Mouse (Mus musculus): Measurements from ENCODE around the gene 4930407I10Rik.
A peak's percentile ranks its signal among the peaks of the same experiment; 100 is the strongest.

4930407I10Rik gene

GRCm38 (mm10) chr15:82058719-82059201, at the start of gene 4930407I10Rik:
Gene 4930407I10Rik, plus strand, starts transcription at chr15:82059151.
- DNase-seq, result no peak

- DNase-seq, result no peak
Measured at GRCm38 (mm10) chr15:82011947-82012346, 47.0 kb upstream of the 4930407I10Rik start.

GRCm38 (mm10) chr15:82014745-82015391, 44.1 kb upstream of the 4930407I10Rik start:
- no peak for DNase-seq

GRCm38 (mm10) chr15:82015392-82016100, 43.4 kb upstream of the 4930407I10Rik start:
- peak; percentile 41 to 45 for DNase-seq

GRCm38 (mm10) chr15:82016101-82016808, 42.7 kb upstream of the 4930407I10Rik start:
- DNase-seq, result peak; percentile 99 to 100

GRCm38 (mm10) chr15:82016830-82017229, 42.1 kb upstream of the 4930407I10Rik start:
- no peak for DNase-seq

GRCm38 (mm10) chr15:82017461-82017860, 41.5 kb upstream of the 4930407I10Rik start:
- DNase-seq, result no peak

GRCm38 (mm10) chr15:82019288-82019687, 39.7 kb upstream of the 4930407I10Rik start:
- DNase-seq, result no peak

- DNase-seq, result peak in 1 of 2 experiments; percentile 39
Measured at GRCm38 (mm10) chr15:82022535-82023088, 36.3 kb upstream of the 4930407I10Rik start.

GRCm38 (mm10) chr15:82023965-82024635, 34.9 kb upstream of the 4930407I10Rik start:
- no peak for DNase-seq

- no peak for DNase-seq
Measured at GRCm38 (mm10) chr15:82027276-82027675, 31.7 kb upstream of the 4930407I10Rik start.

GRCm38 (mm10) chr15:82027726-82028125, 31.2 kb upstream of the 4930407I10Rik start:
- DNase-seq, result no peak

- DNase-seq, result no peak
Measured at GRCm38 (mm10) chr15:82032386-82032785, 26.6 kb upstream of the 4930407I10Rik start.

- no peak for DNase-seq
Measured at GRCm38 (mm10) chr15:82033762-82034161, 25.2 kb upstream of the 4930407I10Rik start, which contains the start of gene Desi1. Gene Desi1, minus strand, starts transcription at chr15:82033862.

- DNase-seq, result peak in 1 of 2 experiments; percentile 43
Measured at GRCm38 (mm10) chr15:82035904-82036689, 22.9 kb upstream of the 4930407I10Rik start.

GRCm38 (mm10) chr15:82040650-82041049, 18.3 kb upstream of the 4930407I10Rik start:
- DNase-seq, result peak; percentile 45 to 52

- DNase-seq, result no peak
Measured at GRCm38 (mm10) chr15:82044166-82044784, 14.7 kb upstream of the 4930407I10Rik start.

GRCm38 (mm10) chr15:82046246-82046891, 12.6 kb upstream of the 4930407I10Rik start:
- no peak for DNase-seq

GRCm38 (mm10) chr15:82047080-82047883, 11.7 kb upstream of the 4930407I10Rik start, which contains the start of gene Snu13:
Gene Snu13, minus strand, starts transcription at chr15:82047598.
- peak; percentile 94 for DNase-seq

GRCm38 (mm10) chr15:82052544-82052943, 6.4 kb upstream of the 4930407I10Rik start:
- no peak for DNase-seq

Data from lung, postnatal 4 days (tissue).